15 mouse cellular contexts compared by ENCODE assay signal in the genomic region with DNA sequence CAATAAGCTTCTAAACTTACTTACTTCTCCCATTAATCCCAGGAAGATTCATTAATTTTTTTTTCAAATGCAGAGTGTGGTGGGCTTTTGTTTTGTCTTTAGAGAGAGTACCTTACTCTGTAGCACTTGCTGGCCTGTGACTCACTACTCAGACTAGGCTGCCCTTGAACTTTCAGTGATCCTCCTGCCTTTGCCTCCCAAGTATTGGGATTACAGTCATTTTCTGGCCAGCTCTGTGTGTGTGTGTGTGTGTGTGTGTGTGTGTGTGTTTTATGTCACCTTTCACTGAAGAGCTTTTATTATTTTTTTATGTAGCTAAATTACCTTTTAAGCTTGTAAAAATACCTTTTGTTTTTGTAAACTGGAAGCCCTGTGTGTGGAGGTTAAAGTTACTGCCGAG.
DNase-seq lines count a peak whose midpoint lies in the region; ATAC-seq and TF ChIP-seq lines count a peak whose summit lies in the region.
"Had no signal": no experiment of that assay in that cellular context is flagged by ENCODE, and none has a peak within 500 bp of the region (broad histone marks: within the 10 kb centered on the region; RNA-seq: fewer than 3 reads in every experiment).

No protein-coding gene starts in this region.

- WGBS in heart, embryonic 10.5 days = 88% methylated on average over 1 of the region's 1 CpGs
- WGBS in heart, embryonic 12.5 days = 87% methylated on average over 1 of the region's 1 CpGs
- 97% methylated on average over 1 of the region's 1 CpGs for WGBS in liver, embryonic 11.5 days
- WGBS in stomach, postnatal 0 days = 52% methylated on average over 1 of the region's 1 CpGs
- WGBS in limb, embryonic 10.5 days = 93% methylated on average over 1 of the region's 1 CpGs

- H3K27me3 ChIP-seq in heart, embryonic 10.5 days (ENCODE audit: insufficient read depth, poor library complexity, severe bottlenecking) = no peaks in the 10 kb centered on the region
- H3K27me3 ChIP-seq in heart, embryonic 12.5 days (replicated peaks) = no peaks in the 10 kb centered on the region
- no peaks in the 10 kb centered on the region for H3K27me3 ChIP-seq in liver, embryonic 11.5 days (replicated peaks; ENCODE audit: control insufficient read depth, insufficient read depth, low read length)
- no peaks in the 10 kb centered on the region for H3K27me3 ChIP-seq in stomach, postnatal 0 days (ENCODE audit: control insufficient read depth, insufficient read depth, low read length)
- no peaks in the 10 kb centered on the region for H3K27me3 ChIP-seq in limb, embryonic 10.5 days (ENCODE audit: low read depth, poor library complexity, severe bottlenecking)

- peak overlapping the region; percentile 16; the same call in 1 of the 2 replicates for H3K27ac ChIP-seq in heart, embryonic 10.5 days
- H3K27ac ChIP-seq in heart, embryonic 12.5 days (ENCODE audit: poor library complexity, severe bottlenecking) = no peak overlapping the region
- no peak overlapping the region for H3K27ac ChIP-seq in liver, embryonic 11.5 days (ENCODE audit: low read depth, low read length)
- no peak overlapping the region for H3K27ac ChIP-seq in stomach, postnatal 0 days (replicated peaks)
- no peak overlapping the region for H3K27ac ChIP-seq in limb, embryonic 10.5 days
- H3K27ac ChIP-seq: kidney, postnatal 0 days; macrophage had no signal

- no peak for TF ChIP-seq CTCF in stomach, postnatal 0 days (IDR thresholded peaks at IDR 0.05; ENCODE audit: low read depth)

- ATAC-seq in heart, embryonic 12.5 days (ENCODE audit: insufficient number of reproducible peaks, low FRiP score) = no peak
- ATAC-seq in liver, embryonic 11.5 days (replicated peaks; ENCODE audit: low FRiP score) = no peak
- ATAC-seq in stomach, postnatal 0 days (ENCODE audit: low FRiP score, low TSS enrichment) = no peak
- ATAC-seq: CD4-positive, CD25-positive, alpha-beta regulatory T cell, adult 4 months; intestine, postnatal 0 days; midbrain, embryonic 13.5 days had no signal

- TF ChIP-seq EP300 in stomach, postnatal 0 days (optimal IDR thresholded peaks at IDR 0.05) = no peak

- no peak for DNase-seq in heart, embryonic 10.5 days (ENCODE audit: low spot score)
- DNase-seq in ovary, adult 18-20 months (ENCODE audit: low spot score) = peak; percentile 45
- DNase-seq in ovary, postnatal 10 days (ENCODE audit: low spot score) = no peak
- no peak for DNase-seq in liver, embryonic 11.5 days (ENCODE audit: low spot score)
- DNase-seq in stomach, postnatal 0 days (ENCODE audit: low spot score) = no peak
- DNase-seq in limb, embryonic 10.5 days (ENCODE audit: low spot score) = no peak
- DNase-seq: cerebellum, adult 11-12 months had no signal

- no peaks in the 10 kb centered on the region for H3K9me3 ChIP-seq in heart, embryonic 10.5 days
- H3K9me3 ChIP-seq in heart, embryonic 12.5 days (replicated peaks) = no peaks in the 10 kb centered on the region
- no peaks in the 10 kb centered on the region for H3K9me3 ChIP-seq in liver, embryonic 11.5 days (ENCODE audit: control insufficient read depth, low read length)
- H3K9me3 ChIP-seq in stomach, postnatal 0 days (ENCODE audit: control insufficient read depth, low read length) = no peaks in the 10 kb centered on the region
- H3K9me3 ChIP-seq in limb, embryonic 10.5 days (replicated peaks) = no peaks in the 10 kb centered on the region
- H3K9me3 ChIP-seq: midbrain, embryonic 13.5 days had no signal

- no peak overlapping the region for H3K4me3 ChIP-seq in heart, embryonic 10.5 days
- H3K4me3 ChIP-seq in heart, embryonic 12.5 days = no peak overlapping the region
- peak overlapping the region; percentile 42; the same call in 1 of the 2 replicates for H3K4me3 ChIP-seq in liver, embryonic 11.5 days (ENCODE audit: low read depth, low read length)
- H3K4me3 ChIP-seq in stomach, postnatal 0 days (ENCODE audit: low read depth, low read length) = no peak overlapping the region
- no peak overlapping the region for H3K4me3 ChIP-seq in limb, embryonic 10.5 days
- H3K4me3 ChIP-seq: midbrain, embryonic 13.5 days had no signal

- no peak overlapping the region for H3K4me2 ChIP-seq in heart, embryonic 12.5 days
- peak overlapping the region; percentile 64 for H3K4me2 ChIP-seq in liver, embryonic 11.5 days
- H3K4me2 ChIP-seq in stomach, postnatal 0 days (replicated peaks; ENCODE audit: low read depth) = no peak overlapping the region
- H3K4me2 ChIP-seq: hindbrain, embryonic 14.5 days; lung, embryonic 14.5 days; midbrain, embryonic 13.5 days had no signal

- H3K9ac ChIP-seq in heart, embryonic 12.5 days = no peak overlapping the region
- H3K9ac ChIP-seq in liver, embryonic 11.5 days (ENCODE audit: low read depth, low read length) = peak overlapping the region; percentile 18; the same call in 1 of the 2 replicates
- no peak overlapping the region for H3K9ac ChIP-seq in stomach, postnatal 0 days (ENCODE audit: low read length)
- H3K9ac ChIP-seq: hindbrain, embryonic 14.5 days; lung, embryonic 14.5 days; midbrain, embryonic 13.5 days had no signal

- H3K36me3 ChIP-seq in heart, embryonic 10.5 days = 0 out of 2 replicates have a peak, but pooled peaks cover 4% of the 10 kb centered on the region
- peaks cover 3% of the 10 kb centered on the region; the same call in 1 of the 2 replicates for H3K36me3 ChIP-seq in heart, embryonic 12.5 days
- H3K36me3 ChIP-seq in liver, embryonic 11.5 days (ENCODE audit: control insufficient read depth, insufficient read depth, low read length) = no peaks in the 10 kb centered on the region; the same call in 1 of the 2 replicates
- no peaks in the 10 kb centered on the region for H3K36me3 ChIP-seq in stomach, postnatal 0 days (ENCODE audit: control insufficient read depth, insufficient read depth, low read length)
- H3K36me3 ChIP-seq in limb, embryonic 10.5 days = no peaks in the 10 kb centered on the region
- H3K36me3 ChIP-seq: midbrain, embryonic 13.5 days had no signal

- H3K4me1 ChIP-seq in heart, embryonic 10.5 days = peaks cover 7% of the 10 kb centered on the region
- H3K4me1 ChIP-seq in heart, embryonic 12.5 days (replicated peaks) = peaks cover 8% of the 10 kb centered on the region
- H3K4me1 ChIP-seq in liver, embryonic 11.5 days (replicated peaks; ENCODE audit: control insufficient read depth, insufficient read depth, low read length) = peaks cover 19% of the 10 kb centered on the region
- H3K4me1 ChIP-seq in stomach, postnatal 0 days (replicated peaks; ENCODE audit: control insufficient read depth, insufficient read depth) = no peaks in the 10 kb centered on the region
- no peaks in the 10 kb centered on the region for H3K4me1 ChIP-seq in limb, embryonic 10.5 days
